Mouse (Mus musculus) liver, postnatal 0 days (tissue): Measurements from ENCODE around the gene Kcnc3.

Experiments
- CTCF ChIP-seq: sonication (generic); IDR thresholded peaks from 2 replicates; pipeline ENCODE4 v1.5.1; 2016; ENCODE audit warnings: antibody characterized with exemption, low read depth
- EP300 ChIP-seq: IDR thresholded peaks from 2 replicates; pipeline ENCODE4 v1.6.1; 2016; ENCODE audit warnings: antibody characterized with exemption, low read depth, mild to moderate bottlenecking

GRCm38 (mm10) chr7:44584921-44585320 lies 5.5 kb upstream of the Kcnc3 start:
- no peak for TF ChIP-seq CTCF
- TF ChIP-seq EP300: no peak
